Comparison of ENCODE assay signal across 8 mouse cellular contexts in the genomic region with DNA sequence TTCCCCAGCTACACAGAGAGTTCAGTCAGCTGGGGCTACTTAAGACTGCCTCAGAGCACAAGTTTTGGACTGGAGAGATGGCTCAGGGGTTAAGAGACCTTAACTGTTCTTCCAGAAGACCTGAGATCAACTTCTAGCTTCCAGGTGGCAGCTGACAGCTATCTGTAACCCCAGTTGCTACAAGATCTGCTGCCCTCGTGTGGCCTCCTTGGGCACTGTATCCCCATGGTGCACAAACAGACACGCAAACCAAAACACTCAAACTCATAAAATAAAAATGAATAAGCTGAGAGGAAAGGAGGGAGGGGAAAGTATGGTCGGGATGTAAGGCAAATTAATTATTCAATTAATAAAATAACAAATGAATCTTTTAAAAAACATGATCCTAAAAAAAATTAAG. TPM values are rescaled to one million over a fixed set of nuclear protein-coding genes. Genes with fewer than 3 reads are reported as not detected.
DNase-seq lines count a peak whose midpoint lies in the region; ATAC-seq and TF ChIP-seq lines count a peak whose summit lies in the region.

No protein-coding gene starts in this region.

- H3K4me1 ChIP-seq in hindbrain, postnatal 0 days (ENCODE audit: insufficient read depth, low read length), result no peaks in the 10 kb centered on the region
- H3K4me1 ChIP-seq in hindbrain, embryonic 13.5 days (replicated peaks), result no peaks in the 10 kb centered on the region

- no peak for ATAC-seq in hindbrain, postnatal 0 days
- no peak for ATAC-seq in hindbrain, embryonic 13.5 days (ENCODE audit: low FRiP score)

- H3K4me3 ChIP-seq in hindbrain, postnatal 0 days (ENCODE audit: low read length), result no peak overlapping the region
- H3K4me3 ChIP-seq in hindbrain, embryonic 13.5 days, result no peak overlapping the region

- intact Hi-C loops in gastrocnemius, postnatal 36 days (cut with DNase I), result no loop called here

- TF ChIP-seq CTCF in hindbrain, postnatal 0 days (IDR thresholded peaks at IDR 0.05; ENCODE audit: low read depth), result peak; percentile 66

- no peak overlapping the region for H3K4me2 ChIP-seq in hindbrain, postnatal 0 days (ENCODE audit: low read depth, low read length)
- H3K4me2 ChIP-seq in hindbrain, embryonic 13.5 days, result no peak overlapping the region

- 39% methylated on average over 3 of the region's 3 CpGs for WGBS in hindbrain, postnatal 0 days
- WGBS in hindbrain, embryonic 13.5 days, result 48% methylated on average over 3 of the region's 3 CpGs

- H3K27me3 ChIP-seq in hindbrain, postnatal 0 days (ENCODE audit: insufficient read depth, low read length), result no peaks in the 10 kb centered on the region
- H3K27me3 ChIP-seq in hindbrain, embryonic 13.5 days, result peaks cover 21% of the 10 kb centered on the region

- peak; percentile 55 for DNase-seq in hindbrain, postnatal 0 days (ENCODE audit: low spot score)
- peak; percentile 57 to 62 for DNase-seq in B cell, adult 2 months
- DNase-seq in T-cell, adult 2 months (ENCODE audit: low spot score), result peak; percentile 34
- DNase-seq in lung, postnatal 36 days, result peak; percentile 67
- no peak for DNase-seq in ovary, postnatal 10 days (ENCODE audit: low spot score)
- DNase-seq in gastrocnemius, postnatal 36 days, result no peak
- DNase-seq in layer of hippocampus, adult 8-10 months (ENCODE audit: low spot score in 2 of 2), result no peak

- H3K27ac ChIP-seq in hindbrain, postnatal 0 days, result no peak overlapping the region
- no peak overlapping the region for H3K27ac ChIP-seq in hindbrain, embryonic 13.5 days

- H3K9me3 ChIP-seq in hindbrain, postnatal 0 days (ENCODE audit: low read length), result no peaks in the 10 kb centered on the region
- no peaks in the 10 kb centered on the region for H3K9me3 ChIP-seq in hindbrain, embryonic 13.5 days

- H3K36me3 ChIP-seq in hindbrain, postnatal 0 days (ENCODE audit: insufficient read depth, low read length), result no peaks in the 10 kb centered on the region
- no peaks in the 10 kb centered on the region for H3K36me3 ChIP-seq in hindbrain, embryonic 13.5 days

- H3K9ac ChIP-seq in hindbrain, postnatal 0 days (replicated peaks; ENCODE audit: low read length), result no peak overlapping the region
- no peak overlapping the region for H3K9ac ChIP-seq in hindbrain, embryonic 13.5 days

RNA-seq across cellular contexts. Expression of gene Fam89a, which starts 6.9 kb away (rescaled TPM):
- 0.25 TPM in 1 of 2 replicates, not detected in the other for total RNA-seq in hindbrain, postnatal 0 days (2014; rRNA removed)
- 0.45 and 0.87 TPM in 2 replicates for polyA plus RNA-seq in hindbrain, postnatal 0 days (2015; fragmentation: Nextera tagmentation; extraction: Ambion mirVana)
- polyA plus RNA-seq in hindbrain, embryonic 13.5 days (2015; fragmentation: Nextera tagmentation; extraction: Ambion mirVana), result 3.1 and 3.2 TPM in 2 replicates
- under 1 TPM; 0.37 to 0.64 TPM for total RNA-seq in gastrocnemius, postnatal 36 days (2021)
- total RNA-seq in layer of hippocampus, adult 8-10 months (2022), result 1 to 10 TPM in 1 of 4 experiments, under 1 TPM in 3; 0.56 to 1.2 (median 0.73) TPM

RNA-seq across cellular contexts. Expression of gene Trim67, which starts 34.3 kb away (rescaled TPM):
- total RNA-seq in hindbrain, postnatal 0 days (2014; rRNA removed), result 75.3 and 83.9 TPM in 2 replicates
- 19.2 and 19.5 TPM in 2 replicates for polyA plus RNA-seq in hindbrain, postnatal 0 days (2015; fragmentation: Nextera tagmentation; extraction: Ambion mirVana)
- 20.5 and 20.6 TPM in 2 replicates for polyA plus RNA-seq in hindbrain, embryonic 13.5 days (2015; fragmentation: Nextera tagmentation; extraction: Ambion mirVana)
- under 1 TPM; 0.05 to 0.35 TPM for total RNA-seq in gastrocnemius, postnatal 36 days (2021)
- 1 to 10 TPM; 1.9 to 2.3 (median 2.1) TPM for total RNA-seq in layer of hippocampus, adult 8-10 months (2022)

RNA-seq across cellular contexts. Expression of gene Arv1, which starts 36.6 kb away (rescaled TPM):
- 11.1 and 17.5 TPM in 2 replicates for total RNA-seq in hindbrain, postnatal 0 days (2014; rRNA removed)
- polyA plus RNA-seq in hindbrain, postnatal 0 days (2015; fragmentation: Nextera tagmentation; extraction: Ambion mirVana), result 31.5 and 33.5 TPM in 2 replicates
- polyA plus RNA-seq in hindbrain, embryonic 13.5 days (2015; fragmentation: Nextera tagmentation; extraction: Ambion mirVana), result 32.8 and 33.3 TPM in 2 replicates
- 1 to 10 TPM; 2.2 to 2.9 TPM for total RNA-seq in gastrocnemius, postnatal 36 days (2021)
- total RNA-seq in layer of hippocampus, adult 8-10 months (2022), result 10 to 100 TPM; 13.3 to 17.5 (median 15.2) TPM

RNA-seq across cellular contexts. Expression of gene Ttc13, which starts 36.8 kb away (rescaled TPM):
- total RNA-seq in hindbrain, postnatal 0 days (2014; rRNA removed), result 63.1 and 64.2 TPM in 2 replicates
- polyA plus RNA-seq in hindbrain, postnatal 0 days (2015; fragmentation: Nextera tagmentation; extraction: Ambion mirVana), result 57.5 and 58.6 TPM in 2 replicates
- polyA plus RNA-seq in hindbrain, embryonic 13.5 days (2015; fragmentation: Nextera tagmentation; extraction: Ambion mirVana), result 58.6 and 61.6 TPM in 2 replicates
- 10 to 100 TPM; 15.6 to 18.5 TPM for total RNA-seq in gastrocnemius, postnatal 36 days (2021)
- total RNA-seq in layer of hippocampus, adult 8-10 months (2022), result 10 to 100 TPM; 42.9 to 55.7 (median 47.1) TPM

Comparison
In these comparisons a context has a peak if more than half of its experiments do, and no peak if none do; other contexts are left out.
1. DNase-seq: peak in hindbrain, postnatal 0 days (single experiment), B cell, adult 2 months (2 of 2), T-cell, adult 2 months (single experiment) and lung, postnatal 36 days (single experiment); none in ovary, postnatal 10 days (single experiment), gastrocnemius, postnatal 36 days (0 of 2) and layer of hippocampus, adult 8-10 months (0 of 2).
2. RNA of gene Trim67, which starts 34.3 kb away (total RNA-seq): 75.3 to 83.9 TPM in hindbrain, postnatal 0 days; 1.9 to 2.3 TPM in layer of hippocampus, adult 8-10 months and 0.05 to 0.35 TPM in gastrocnemius, postnatal 36 days; every median in the first group is over 10 times any median in the second.